Mouse (Mus musculus) embryonic facial prominence, embryonic 14.5 days (tissue): Measurements from ENCODE around the gene Tmem212. TPM values are rescaled to one million over a fixed set of nuclear protein-coding genes. Genes with fewer than 3 reads are reported as not detected.

Experiments used
- ATAC-seq: fragments of 200-750 bp; cut with Nextera tagmentation; 2 replicates; pipeline ENCODE4 v1.8.0; 2017; ENCODE audit warnings: low read depth, moderate number of reproducible peaks, moderate TSS enrichment
- DNase-seq: peaks from one replicate; pipeline ENCODE4 v3.0.0-alpha.2; 2015; ENCODE audit warnings: low spot score
- H3K27ac ChIP-seq: fragments of 300-500 bp; sonication (generic); replicated peaks from 2 replicates; pipeline ENCODE4 v1.5.1; 2014; ENCODE audit warnings: low read depth, mild to moderate bottlenecking, low read length, moderate library complexity
- H3K27me3 ChIP-seq: fragments of 300-500 bp; sonication (generic); replicated peaks from 2 replicates; pipeline ENCODE4 v1.6.1; 2014; ENCODE audit warnings: low read length; ENCODE audit not compliant: control insufficient read depth, insufficient read depth
- H3K36me3 ChIP-seq: fragments of 300-500 bp; sonication (generic); 2 replicates; pipeline ENCODE4 v1.6.1; 2014; ENCODE audit warnings: low read length, mixed read lengths; ENCODE audit not compliant: control insufficient read depth, insufficient read depth
- H3K4me1 ChIP-seq: fragments of 300-500 bp; sonication (generic); 2 replicates; pipeline ENCODE4 v1.6.1; 2014; ENCODE audit warnings: antibody characterized with exemption, low read length; ENCODE audit not compliant: control insufficient read depth, insufficient read depth
- H3K4me2 ChIP-seq: fragments of 300-500 bp; sonication (generic); 2 replicates; pipeline ENCODE4 v1.6.1; 2014; ENCODE audit warnings: low read depth, mild to moderate bottlenecking, low read length, moderate library complexity, mixed read lengths
- H3K4me3 ChIP-seq: fragments of 300-500 bp; sonication (generic); 2 replicates; pipeline ENCODE4 v1.5.1; 2014; ENCODE audit warnings: low read depth, mild to moderate bottlenecking, low read length
- H3K9ac ChIP-seq: fragments of 300-500 bp; sonication (generic); 2 replicates; pipeline ENCODE4 v1.6.1; 2014; ENCODE audit warnings: low read depth, mild to moderate bottlenecking, low read length, moderate library complexity, mixed read lengths
- H3K9me3 ChIP-seq: fragments of 300-500 bp; sonication (generic); 2 replicates; pipeline ENCODE4 v1.6.1; 2016; ENCODE audit warnings: low read length; ENCODE audit not compliant: control insufficient read depth
- WGBS: fragments of 180-500 bp; shearing (Covaris S2); extraction: QIAGEN DNeasy Blood & Tissue Kit; methylation state at CpG from one replicate; pipeline ENCODE4 v1.1.7; 2014; 5-methylcytosine and 5-hydroxymethylcytosine counted together
- polyA plus RNA-seq: library from polyadenylated mRNA; unstranded; fragments of >200 nt; fragmentation: Nextera tagmentation; extraction: Ambion mirVana; gene quantifications from 2 replicates; pipeline ENCODE4 v1.2.1, GENCODE M21; 2014

Gene Tmem212
- polyA plus RNA-seq, 1 experiment from 2014 or later, result 4.8 TPM

DNA sequence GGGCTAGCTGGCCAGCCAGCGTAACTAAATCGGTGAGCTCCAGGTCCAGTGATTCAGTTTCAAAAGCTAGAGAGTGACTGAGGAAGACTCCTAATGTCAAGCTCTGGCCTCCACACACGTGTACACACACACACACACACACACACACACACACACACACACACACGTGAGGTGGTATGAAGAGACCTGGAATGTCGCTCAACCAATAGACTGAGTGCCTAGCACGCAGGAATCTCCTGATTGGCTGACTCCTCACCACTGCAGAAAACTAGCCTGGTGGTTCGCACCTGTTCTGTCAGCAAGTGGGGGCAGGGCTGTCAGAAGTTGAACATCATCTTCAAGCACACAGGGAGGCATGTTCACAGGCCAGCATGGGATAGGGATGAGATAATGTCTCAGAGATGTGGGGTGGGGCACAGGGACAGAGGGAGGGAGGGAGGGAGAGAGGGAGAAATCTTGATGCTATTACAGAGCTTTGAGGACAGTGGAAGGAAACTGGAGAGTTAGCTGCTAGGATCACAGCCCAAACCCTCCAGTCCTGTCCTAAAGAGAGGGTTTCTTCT lies 10.6 kb upstream of the Tmem212 start:
- Histone ChIP-seq H3K9me3 (peaks cover 9% of the 10 kb centered on the region; the same call in 1 of the 2 replicates), H3K4me2 (no peak overlapping the region), H3K9ac (no peak overlapping the region), H3K36me3 (no peaks in the 10 kb centered on the region), H3K4me3 (no peak overlapping the region), H3K27ac (no peak overlapping the region), H3K4me1 (peaks cover 5% of the 10 kb centered on the region; the same call in 1 of the 2 replicates), H3K27me3 (no peaks in the 10 kb centered on the region)
- 58% methylated on average over 6 of the region's 7 CpGs for WGBS
- ATAC-seq (peak; percentile 70), DNase-seq (peak; percentile 28)

DNA sequence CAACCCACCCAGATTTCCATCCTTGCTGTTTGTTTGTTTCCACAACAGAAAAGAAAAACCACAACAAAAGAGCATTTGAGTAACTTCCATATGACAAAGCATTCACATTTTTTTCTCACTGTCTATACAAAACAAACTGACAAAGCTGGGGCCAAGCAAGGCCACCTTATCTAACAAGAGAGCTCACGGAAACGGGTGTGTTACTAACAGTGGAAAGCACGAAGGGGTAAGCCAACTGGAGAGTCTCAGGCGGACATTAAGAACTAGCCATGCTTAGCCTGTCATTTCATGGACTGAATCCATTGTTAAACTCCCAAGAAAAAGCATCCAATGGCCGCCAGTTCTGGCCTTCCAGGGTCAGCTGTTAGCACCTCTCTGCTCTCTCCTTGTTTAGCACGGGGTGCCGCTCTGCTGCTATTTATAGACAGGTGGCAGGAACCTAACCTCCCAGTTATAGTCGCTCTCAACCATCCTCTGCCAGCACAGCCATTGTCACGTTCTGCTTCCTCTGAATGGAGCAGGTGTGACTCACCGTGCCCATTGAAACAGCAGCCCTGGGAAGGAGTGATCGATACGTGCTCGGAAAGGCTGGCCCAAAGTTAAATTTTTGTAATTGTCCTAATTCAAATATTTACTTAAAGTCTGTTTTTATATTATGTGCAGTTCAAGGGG lies 8.6 kb upstream of the Tmem212 start:
- H3K9ac ChIP-seq, result no peak overlapping the region
- H3K36me3 ChIP-seq, result no peaks in the 10 kb centered on the region
- no peak overlapping the region for H3K4me2 ChIP-seq
- 59% methylated on average over 13 of the region's 13 CpGs for WGBS
- no peaks in the 10 kb centered on the region for H3K27me3 ChIP-seq
- H3K4me3 ChIP-seq, result no peak overlapping the region
- peak; percentile 20 for DNase-seq
- no peak overlapping the region for H3K27ac ChIP-seq
- H3K4me1 ChIP-seq, result peaks cover 5% of the 10 kb centered on the region; the same call in 1 of the 2 replicates
- ATAC-seq, result no peak
- H3K9me3 ChIP-seq, result peaks cover 9% of the 10 kb centered on the region; the same call in 1 of the 2 replicates

DNA sequence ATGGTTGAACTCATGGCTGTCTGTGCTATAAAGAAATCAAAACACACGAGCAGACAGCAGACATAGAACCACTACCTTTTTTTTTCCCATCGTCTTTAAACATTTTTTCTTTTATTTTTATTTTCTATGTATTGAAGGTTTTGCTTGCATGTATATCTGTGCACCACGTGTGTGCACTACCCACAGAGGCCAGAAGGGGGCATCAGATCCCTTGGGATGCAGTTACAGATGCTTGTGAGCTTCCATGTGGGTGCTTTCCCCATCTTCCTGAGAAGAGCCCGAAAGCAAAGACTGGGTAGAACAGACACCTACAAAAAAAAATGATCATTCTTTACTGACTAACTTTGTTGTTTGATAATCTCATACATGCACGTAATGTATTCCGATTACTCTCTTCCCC lies 5.7 kb upstream of the Tmem212 start:
- no peak overlapping the region for H3K27ac ChIP-seq
- DNase-seq, result no peak
- no peak overlapping the region for H3K9ac ChIP-seq

DNA sequence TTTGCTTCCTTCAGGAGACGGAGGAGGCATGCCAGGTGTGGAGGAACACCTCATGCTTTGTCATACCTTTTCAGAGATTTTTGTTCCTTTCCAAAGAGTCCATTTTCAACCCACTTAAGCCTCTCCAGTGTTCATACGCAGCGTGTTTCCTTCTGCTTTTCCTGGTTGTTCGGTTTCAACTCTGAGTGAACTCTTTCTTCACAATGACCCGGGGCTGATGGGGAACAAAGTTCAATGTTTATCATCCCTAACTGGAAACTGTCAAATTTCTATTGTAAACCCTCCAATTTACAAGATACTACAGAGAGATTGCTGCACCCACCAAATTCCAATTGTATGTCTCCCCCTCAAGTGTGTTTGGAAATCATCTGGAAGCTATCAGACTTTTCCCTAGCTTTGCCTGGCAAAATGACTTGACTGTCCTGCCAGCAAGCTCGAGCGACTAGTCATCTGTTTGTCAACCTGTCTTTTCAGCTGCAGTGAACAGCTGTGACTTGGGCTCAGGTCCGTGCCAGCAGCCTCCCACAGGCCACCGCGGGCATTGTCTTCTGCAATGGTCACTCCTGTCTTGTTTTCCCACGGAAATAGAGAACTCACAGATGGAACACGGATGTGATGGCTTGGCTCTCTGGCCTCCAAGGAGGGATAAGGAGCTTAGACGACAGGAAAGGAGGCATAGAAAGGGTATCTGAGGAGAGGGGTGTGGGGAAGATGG lies 3.0 kb upstream of the Tmem212 start:
- Histone ChIP-seq H3K27me3 (no peaks in the 10 kb centered on the region), H3K4me1 (no peaks in the 10 kb centered on the region), H3K4me2 (no peak overlapping the region), H3K27ac (no peak overlapping the region), H3K36me3 (no peaks in the 10 kb centered on the region), H3K4me3 (no peak overlapping the region), H3K9me3 (no peaks in the 10 kb centered on the region), H3K9ac (no peak overlapping the region)
- DNase-seq (peak; percentile 57), ATAC-seq (no peak)
- WGBS, result 40% methylated on average over 13 of the region's 13 CpGs

More for the DNA sequence above, 5.7 kb upstream of the Tmem212 start:
- no peak for ATAC-seq
- Histone ChIP-seq H3K36me3 (no peaks in the 10 kb centered on the region), H3K9me3 (no peaks in the 10 kb centered on the region), H3K4me2 (no peak overlapping the region), H3K27me3 (no peaks in the 10 kb centered on the region), H3K4me1 (peaks cover 5% of the 10 kb centered on the region; the same call in 1 of the 2 replicates), H3K4me3 (no peak overlapping the region)
- 88% methylated on average over 6 of the region's 6 CpGs for WGBS

DNA sequence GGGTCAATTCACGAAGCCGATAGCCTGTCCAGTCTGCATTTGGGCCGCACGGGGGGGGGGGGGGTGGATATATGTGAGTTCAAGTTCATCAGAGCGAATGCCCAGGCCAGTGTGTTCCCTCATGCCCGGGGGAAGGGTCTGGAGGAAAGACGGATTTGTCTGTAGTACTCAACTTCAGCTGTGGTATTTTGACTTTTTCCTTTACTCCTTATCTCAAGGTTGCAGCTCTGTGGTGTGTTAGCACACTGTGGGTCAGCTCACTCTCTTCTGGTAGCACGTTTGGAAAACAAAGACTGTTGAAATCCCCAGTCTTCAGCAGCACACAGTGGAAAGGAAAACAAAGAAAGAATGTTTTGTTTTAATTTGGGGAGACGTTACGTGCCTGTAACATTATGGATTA lies 2.0 kb upstream of the Tmem212 start:
- ATAC-seq (no peak), DNase-seq (no peak)
- Histone ChIP-seq H3K4me3 (no peak overlapping the region), H3K27ac (no peak overlapping the region), H3K36me3 (no peaks in the 10 kb centered on the region), H3K9me3 (no peaks in the 10 kb centered on the region), H3K4me2 (no peak overlapping the region), H3K27me3 (no peaks in the 10 kb centered on the region), H3K4me1 (no peaks in the 10 kb centered on the region), H3K9ac (no peak overlapping the region)
- 70% methylated on average over 10 of the region's 10 CpGs for WGBS

DNA sequence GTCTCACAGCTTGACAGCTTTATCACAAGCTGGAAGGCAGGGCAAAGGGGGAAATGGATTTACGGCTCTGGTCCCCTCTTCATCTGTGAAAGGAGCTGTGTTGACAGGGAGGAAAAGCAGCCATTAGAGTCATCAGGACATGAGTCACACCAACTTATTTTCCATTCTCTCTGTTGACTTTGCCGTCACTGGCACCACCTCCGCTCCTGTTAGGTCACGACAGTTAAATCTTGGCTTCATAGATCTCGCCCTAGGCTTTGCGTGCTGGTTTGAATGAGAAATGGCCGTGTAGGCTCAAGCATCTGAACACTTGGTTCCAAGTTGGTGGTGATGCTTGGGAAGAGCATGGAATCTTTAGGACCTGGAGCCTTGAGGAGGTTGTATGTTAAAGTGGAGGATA lies 9.6 kb downstream of the Tmem212 start:
- no peaks in the 10 kb centered on the region for H3K36me3 ChIP-seq
- WGBS, result 85% methylated on average over 7 of the region's 7 CpGs
- ATAC-seq (no peak), DNase-seq (no peak)
- H3K27me3 ChIP-seq, result no peaks in the 10 kb centered on the region
- no peak overlapping the region for H3K4me2 ChIP-seq
- no peak overlapping the region for H3K9ac ChIP-seq
- no peak overlapping the region for H3K4me3 ChIP-seq
- no peaks in the 10 kb centered on the region for H3K9me3 ChIP-seq
- H3K4me1 ChIP-seq, result 0 out of 2 replicates have a peak, but pooled peaks cover 9% of the 10 kb centered on the region
- H3K27ac ChIP-seq, result no peak overlapping the region

DNA sequence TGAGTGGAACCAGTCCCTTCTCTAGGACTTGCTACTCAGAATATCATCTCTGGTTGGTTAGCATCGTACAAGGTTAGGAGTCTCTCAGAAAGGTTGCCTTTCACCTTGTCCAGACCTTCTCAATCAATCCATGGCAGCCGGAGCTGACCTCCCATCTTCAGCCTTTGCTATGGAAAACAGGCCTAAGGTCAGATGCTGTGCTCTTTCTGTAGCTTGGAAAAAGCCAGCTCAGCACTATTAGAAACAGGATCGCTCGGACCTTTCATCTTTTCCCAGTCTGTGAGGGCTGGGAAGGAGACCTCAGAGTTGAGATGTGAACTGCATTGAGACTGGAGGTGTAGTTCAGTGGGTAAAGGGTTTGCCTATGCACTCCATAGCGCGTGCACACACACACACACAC lies 10.6 kb downstream of the Tmem212 start:
- no peak overlapping the region for H3K9ac ChIP-seq
- no peak overlapping the region for H3K27ac ChIP-seq
- WGBS, result 84% methylated on average over 6 of the region's 6 CpGs
- no peaks in the 10 kb centered on the region for H3K9me3 ChIP-seq
- H3K36me3 ChIP-seq, result no peaks in the 10 kb centered on the region
- ATAC-seq (no peak), DNase-seq (no peak)
- no peak overlapping the region for H3K4me2 ChIP-seq
- no peak overlapping the region for H3K4me3 ChIP-seq
- no peaks in the 10 kb centered on the region for H3K27me3 ChIP-seq
- 0 out of 2 replicates have a peak, but pooled peaks cover 9% of the 10 kb centered on the region for H3K4me1 ChIP-seq

- Histone ChIP-seq H3K36me3 (no peaks in the 10 kb centered on the region), H3K4me1 (0 out of 2 replicates have a peak, but pooled peaks cover 3% of the 10 kb centered on the region), H3K9me3 (no peaks in the 10 kb centered on the region), H3K4me2 (no peak overlapping the region), H3K27me3 (no peaks in the 10 kb centered on the region), H3K9ac (no peak overlapping the region), H3K4me3 (no peak overlapping the region), H3K27ac (0 out of 2 replicates have a peak overlapping the region, but pooled peaks have one; percentile 36)
- 64% methylated on average over 6 of the region's 6 CpGs for WGBS
- ATAC-seq, result peak; percentile 50; the same call in 1 of the 2 replicates
- peak; percentile 63 for DNase-seq
Measured at GRCm38 (mm10) chr3:27881897-27882835, 14.0 kb downstream of the Tmem212 start.
